Mouse (Mus musculus): ENCODE measurements at regions not wholly inside any gene's neighbourhood (a gene's known extent, or its start where the extent isn't known, plus 50 kb on each side); places are given as distances from the start of the nearest gene placed in this dataset.
A peak's percentile ranks its signal among the peaks of the same experiment; 100 is the strongest.

GRCm38 (mm10) chr14:45714311-45714710 is 56.4 kb upstream of the Ddhd1 start:
- no peak for DNase-seq (ENCODE audit: low spot score)

- DNase-seq (ENCODE audit: low spot score) = no peak
These were observed 56.8 kb upstream of the Ddhd1 start for GRCm38 (mm10) chr14:45714786-45715185.

GRCm38 (mm10) chr14:45716100-45716499 is 58.2 kb upstream of the Ddhd1 start:
- no peak for DNase-seq (ENCODE audit: low spot score)

GRCm38 (mm10) chr14:45722887-45723286 is 64.9 kb upstream of the Ddhd1 start:
- no peak for DNase-seq (ENCODE audit: low spot score)

GRCm38 (mm10) chr14:45724341-45724740 is 66.4 kb upstream of the Ddhd1 start:
- DNase-seq (ENCODE audit: low spot score) = no peak

GRCm38 (mm10) chr14:45734530-45735410 is 76.8 kb upstream of the Ddhd1 start:
- DNase-seq (ENCODE audit: low spot score) = no peak

- no peak for DNase-seq (ENCODE audit: low spot score)
These were observed 80.0 kb upstream of the Ddhd1 start for GRCm38 (mm10) chr14:45737966-45738365.

- DNase-seq (ENCODE audit: low spot score) = no peak
These were observed 81.7 kb upstream of the Ddhd1 start for GRCm38 (mm10) chr14:45739638-45740037.

GRCm38 (mm10) chr14:45740662-45741061 is 82.7 kb upstream of the Ddhd1 start:
- no peak for DNase-seq (ENCODE audit: low spot score)

GRCm38 (mm10) chr14:45746176-45746575 is 88.2 kb upstream of the Ddhd1 start:
- DNase-seq (ENCODE audit: low spot score) = no peak

- no peak for DNase-seq (ENCODE audit: low spot score)
These were observed 99.4 kb upstream of the Ddhd1 start for GRCm38 (mm10) chr14:45757376-45757775.

GRCm38 (mm10) chr14:45760890-45761680 is 103.1 kb upstream of the Ddhd1 start:
- no peak for DNase-seq (ENCODE audit: low spot score)

- DNase-seq (ENCODE audit: low spot score) = no peak
These were observed 106.3 kb upstream of the Ddhd1 start for GRCm38 (mm10) chr14:45764231-45764630.

- DNase-seq (ENCODE audit: low spot score) = no peak
These were observed 108.6 kb upstream of the Ddhd1 start for GRCm38 (mm10) chr14:45766582-45766981.

GRCm38 (mm10) chr14:45772665-45773277 is 114.8 kb upstream of the Ddhd1 start:
- DNase-seq (ENCODE audit: low spot score) = peak; percentile 32

- peak; percentile 25 for DNase-seq (ENCODE audit: low spot score)
These were observed 115.4 kb upstream of the Ddhd1 start for GRCm38 (mm10) chr14:45773326-45773725.

- DNase-seq (ENCODE audit: low spot score) = no peak
These were observed 123.9 kb upstream of the Ddhd1 start for GRCm38 (mm10) chr14:45781850-45782249.

GRCm38 (mm10) chr14:45794980-45795379 is 137.0 kb upstream of the Ddhd1 start:
- DNase-seq (ENCODE audit: low spot score) = no peak

- DNase-seq (ENCODE audit: low spot score) = no peak
These were observed 138.8 kb upstream of the Ddhd1 start for GRCm38 (mm10) chr14:45796665-45797319.

GRCm38 (mm10) chr14:45797320-45797696 is 139.4 kb upstream of the Ddhd1 start:
- no peak for DNase-seq (ENCODE audit: low spot score)

GRCm38 (mm10) chr14:45799286-45799685 is 141.3 kb upstream of the Ddhd1 start:
- DNase-seq (ENCODE audit: low spot score) = no peak

- DNase-seq (ENCODE audit: low spot score) = no peak
These were observed 148.0 kb upstream of the Ddhd1 start for GRCm38 (mm10) chr14:45805950-45806349.

All from left cerebral cortex, adult 11 months (tissue).